ENCODE assay signal across 16 mouse cellular contexts in the genomic region with DNA sequence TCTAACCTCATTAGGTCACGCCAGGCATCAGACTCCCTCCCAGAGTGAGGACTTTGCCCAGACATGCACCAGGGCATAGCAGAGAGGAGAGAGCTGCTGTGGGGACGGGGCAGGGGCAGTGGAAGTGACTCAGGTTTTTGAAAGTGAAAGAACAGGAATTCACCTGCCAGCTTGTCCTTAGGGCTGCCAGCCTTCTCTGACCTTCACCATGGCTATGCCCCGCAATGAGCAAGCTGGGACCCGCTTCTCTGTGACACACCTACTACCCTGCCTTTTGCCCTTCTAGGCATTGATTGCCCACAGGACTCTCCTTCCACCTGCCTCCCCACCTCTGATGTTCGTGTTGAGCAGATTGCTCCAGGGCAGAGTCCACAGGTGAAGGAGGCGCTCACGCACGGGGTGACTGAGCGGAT. TPM values are rescaled to one million over a fixed set of nuclear protein-coding genes. Genes with fewer than 3 reads are reported as not detected.
DNase-seq lines count a peak whose midpoint lies in the region; ATAC-seq lines count a peak whose summit lies in the region.
"Had no signal": no experiment of that assay in that cellular context is flagged by ENCODE, and none has a peak within 500 bp of the region (broad histone marks: within the 10 kb centered on the region; RNA-seq: fewer than 3 reads in every experiment).

No protein-coding gene starts in this region.

- DNase-seq in urinary bladder, adult 18-20 months (ENCODE audit: low spot score in 2 of 2), result peak; percentile 57 to 70
- no peak for DNase-seq in urinary bladder, postnatal 10 days (ENCODE audit: low spot score)
- peak; percentile 83 for DNase-seq in kidney, adult 9 months
- no peak for DNase-seq in liver, embryonic 13.5 days
- DNase-seq in urinary bladder, postnatal 36 days (ENCODE audit: low spot score in 2 of 2), result peak; percentile 50 to 66
- DNase-seq in adrenal gland, adult 8-10 months, result no peak
- no peak for DNase-seq in gastrocnemius, postnatal 4 days (ENCODE audit: low spot score in 2 of 2)
- DNase-seq: cerebellum, adult 11 months; layer of hippocampus, postnatal 36 days had no signal

- H3K9ac ChIP-seq in liver, embryonic 13.5 days, result no peak overlapping the region
- no peak overlapping the region for H3K9ac ChIP-seq in forebrain, embryonic 15.5 days (replicated peaks)
- H3K9ac ChIP-seq: heart, embryonic 12.5 days; hindbrain, embryonic 13.5 days; limb, embryonic 15.5 days had no signal

- no peaks in the 10 kb centered on the region for H3K9me3 ChIP-seq in liver, embryonic 13.5 days (replicated peaks)
- H3K9me3 ChIP-seq in forebrain, embryonic 15.5 days, result no peaks in the 10 kb centered on the region
- H3K9me3 ChIP-seq: hindbrain, embryonic 13.5 days; limb, embryonic 15.5 days had no signal

- H3K4me2 ChIP-seq in liver, embryonic 13.5 days, result peak overlapping the region; percentile 21
- no peak overlapping the region for H3K4me2 ChIP-seq in forebrain, embryonic 15.5 days (replicated peaks)
- H3K4me2 ChIP-seq: heart, embryonic 12.5 days; hindbrain, embryonic 13.5 days; limb, embryonic 15.5 days had no signal

- H3K27me3 ChIP-seq in liver, embryonic 13.5 days, result no peaks in the 10 kb centered on the region
- no peaks in the 10 kb centered on the region for H3K27me3 ChIP-seq in forebrain, embryonic 15.5 days
- H3K27me3 ChIP-seq: heart, embryonic 12.5 days; hindbrain, embryonic 13.5 days; limb, embryonic 15.5 days had no signal

- H3K36me3 ChIP-seq in liver, embryonic 13.5 days, result no peaks in the 10 kb centered on the region
- no peaks in the 10 kb centered on the region for H3K36me3 ChIP-seq in forebrain, embryonic 15.5 days
- H3K36me3 ChIP-seq: heart, embryonic 12.5 days; hindbrain, embryonic 13.5 days; limb, embryonic 15.5 days had no signal

- no peak overlapping the region for H3K27ac ChIP-seq in liver, embryonic 13.5 days
- no peak overlapping the region for H3K27ac ChIP-seq in forebrain, embryonic 15.5 days (replicated peaks)
- H3K27ac ChIP-seq: hindbrain, embryonic 13.5 days; limb, embryonic 15.5 days had no signal

- no peak for ATAC-seq in liver, embryonic 13.5 days (ENCODE audit: low read depth)
- ATAC-seq in forebrain, embryonic 15.5 days (replicated peaks), result no peak

- H3K4me1 ChIP-seq in liver, embryonic 13.5 days (replicated peaks), result peaks cover 23% of the 10 kb centered on the region
- H3K4me1 ChIP-seq in forebrain, embryonic 15.5 days, result peaks cover 19% of the 10 kb centered on the region

- H3K4me3 ChIP-seq in liver, embryonic 13.5 days (replicated peaks), result no peak overlapping the region
- no peak overlapping the region for H3K4me3 ChIP-seq in forebrain, embryonic 15.5 days
- H3K4me3 ChIP-seq: heart, embryonic 12.5 days; hindbrain, embryonic 13.5 days; limb, embryonic 15.5 days had no signal

- 64% methylated on average over 9 of the region's 9 CpGs for WGBS in liver, embryonic 13.5 days (ENCODE audit: insufficient replicate concordance)
- 85% methylated on average over 9 of the region's 9 CpGs for WGBS in forebrain, embryonic 15.5 days

RNA-seq across cellular contexts. Expression of a gene that starts 2.7 kb away (rescaled TPM):
- polyA plus RNA-seq in liver, embryonic 13.5 days (2015; fragmentation: Nextera tagmentation; extraction: Ambion mirVana), result 10.8 and 11.9 TPM in 2 replicates
- polyA plus RNA-seq in forebrain, embryonic 15.5 days (2015; fragmentation: Nextera tagmentation; extraction: Ambion mirVana), result 91.0 and 102 TPM in 2 replicates
- total RNA-seq in adrenal gland, adult 8-10 months (2022), result 100 to 1,000 TPM in 2 of 4 experiments, 10 to 100 TPM in 2; 62.9 to 122 (median 86.9) TPM
- total RNA-seq in gastrocnemius, postnatal 4 days (2021), result 10 to 100 TPM; 49.8 to 57.6 TPM

RNA-seq across cellular contexts. Expression of a gene that starts 8.3 kb away (rescaled TPM):
- not detected in 2 replicates for polyA plus RNA-seq in liver, embryonic 13.5 days (2015; fragmentation: Nextera tagmentation; extraction: Ambion mirVana)
- 0.19 and 1.1 TPM in 2 replicates for polyA plus RNA-seq in forebrain, embryonic 15.5 days (2015; fragmentation: Nextera tagmentation; extraction: Ambion mirVana)
- total RNA-seq in adrenal gland, adult 8-10 months (2022), result under 1 TPM in 1 of 4 experiments, not detected in 3; 0.30 TPM
- total RNA-seq in gastrocnemius, postnatal 4 days (2021), result not detected
- total RNA-seq: adrenal gland, postnatal 4 days; gastrocnemius, adult 8-10 months; megakaryocyte-erythroid progenitor cell, adult 5-6 weeks had no signal
- polyA plus RNA-seq: heart, embryonic 12.5 days; limb, embryonic 15.5 days had no signal

Comparison
In these comparisons a context has a peak if more than half of its experiments do, and no peak if none do; other contexts are left out.
1. DNase-seq: peak in urinary bladder, adult 18-20 months (2 of 2), kidney, adult 9 months (single experiment) and urinary bladder, postnatal 36 days (2 of 2); none in urinary bladder, postnatal 10 days (single experiment), liver, embryonic 13.5 days (single experiment), adrenal gland, adult 8-10 months (single experiment) and gastrocnemius, postnatal 4 days (0 of 2).